Comparison of ENCODE assay signal across 11 mouse cellular contexts in the genomic region with DNA sequence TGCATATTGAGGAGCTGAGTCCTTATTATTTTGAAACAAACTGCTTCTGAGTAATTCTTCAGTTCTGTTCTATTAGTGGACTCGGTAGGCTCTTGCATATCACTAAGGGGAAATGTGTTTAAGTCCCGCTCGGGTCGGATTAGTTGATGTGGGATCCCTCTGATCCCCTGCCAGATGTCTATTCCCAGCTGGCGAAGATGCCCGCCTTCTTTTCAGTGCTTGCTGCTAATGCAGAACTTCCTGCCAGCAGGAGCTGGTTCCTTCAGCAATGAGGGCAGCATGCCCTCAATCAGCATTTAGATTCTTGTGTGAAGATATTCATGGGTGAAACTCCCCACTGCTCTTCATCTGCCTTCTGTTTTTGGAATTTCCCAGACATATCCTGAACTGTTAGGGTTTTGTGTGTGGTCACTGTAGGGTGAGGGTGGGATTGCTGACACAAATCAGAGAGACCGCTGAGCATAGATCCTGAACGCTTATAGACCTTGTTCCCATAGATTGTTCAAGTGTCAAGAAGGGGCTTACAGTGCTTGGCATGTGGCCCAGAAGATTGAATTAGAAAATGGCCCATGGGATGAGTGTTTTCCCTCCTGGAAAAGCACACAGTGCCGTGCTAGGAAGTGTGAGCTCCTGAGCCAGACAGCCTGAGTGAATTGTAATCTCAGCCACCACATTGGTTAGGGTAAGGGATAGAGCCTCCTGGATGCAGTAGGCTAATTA.
A peak's percentile ranks its signal among the peaks of the same experiment; 100 is the strongest.
DNase-seq lines count a peak whose midpoint lies in the region; ATAC-seq and TF ChIP-seq lines count a peak whose summit lies in the region.
"Had no signal": no experiment of that assay in that cellular context is flagged by ENCODE, and none has a peak within 500 bp of the region (broad histone marks: within the 10 kb centered on the region; RNA-seq: fewer than 3 reads in every experiment).

No protein-coding gene starts in this region.

- DNase-seq in brain, embryonic 14.5 days (ENCODE audit: low read depth) = peak; percentile 95
- peak; percentile 73 for DNase-seq in forebrain, postnatal 0 days
- DNase-seq in layer of hippocampus, postnatal 14 days (ENCODE audit: low spot score in 2 of 2) = peak; percentile 37 to 73
- no peak for DNase-seq in urinary bladder, adult 2 months (ENCODE audit: low spot score)
- DNase-seq in ovary, adult 18-20 months (ENCODE audit: low spot score) = no peak
- no peak for DNase-seq in kidney, adult 2 months
- no peak for DNase-seq in gastrocnemius, postnatal 36 days
- DNase-seq: kidney, postnatal 36 days; thymus, adult 2 months had no signal

- peak; percentile 88 for ATAC-seq in forebrain, postnatal 0 days
- ATAC-seq in neural tube, embryonic 14.5 days (ENCODE audit: low read depth) = peak; percentile 63; the same call in 1 of the 2 replicates

- H3K4me3 ChIP-seq in forebrain, postnatal 0 days (ENCODE audit: low read depth, low read length) = no peak overlapping the region
- H3K4me3 ChIP-seq in neural tube, embryonic 14.5 days (ENCODE audit: low read depth, low read length) = no peak overlapping the region
- H3K4me3 ChIP-seq in kidney, adult 2 months (ENCODE audit: insufficient read depth, low read depth, low read length) = no peak overlapping the region
- H3K4me3 ChIP-seq: embryonic facial prominence, embryonic 12.5 days had no signal

- H3K27ac ChIP-seq in forebrain, postnatal 0 days (ENCODE audit: low read depth, low read length) = 0 out of 2 replicates have a peak overlapping the region, but pooled peaks have one; percentile 40
- no peak overlapping the region for H3K27ac ChIP-seq in neural tube, embryonic 14.5 days (ENCODE audit: low read depth, low read length)
- no peak overlapping the region for H3K27ac ChIP-seq in kidney, adult 2 months (ENCODE audit: insufficient read depth, low read depth, low read length)
- H3K27ac ChIP-seq: embryonic facial prominence, embryonic 12.5 days had no signal

- no peaks in the 10 kb centered on the region for H3K4me1 ChIP-seq in forebrain, postnatal 0 days (ENCODE audit: insufficient read depth)
- H3K4me1 ChIP-seq in neural tube, embryonic 14.5 days (ENCODE audit: control insufficient read depth, insufficient read depth, low read length) = no peaks in the 10 kb centered on the region
- H3K4me1 ChIP-seq in kidney, adult 2 months (ENCODE audit: control insufficient read depth, insufficient read depth, low read length) = no peaks in the 10 kb centered on the region
- H3K4me1 ChIP-seq: embryonic facial prominence, embryonic 12.5 days had no signal

- no peaks in the 10 kb centered on the region for H3K27me3 ChIP-seq in forebrain, postnatal 0 days (ENCODE audit: insufficient read depth, low read length)
- no peaks in the 10 kb centered on the region for H3K27me3 ChIP-seq in neural tube, embryonic 14.5 days (ENCODE audit: control insufficient read depth, insufficient read depth, low read length)
- no peaks in the 10 kb centered on the region for H3K27me3 ChIP-seq in kidney, adult 2 months (replicated peaks; ENCODE audit: control insufficient read depth, insufficient read depth, low read length)
- H3K27me3 ChIP-seq: embryonic facial prominence, embryonic 12.5 days had no signal

- intact Hi-C loops in gastrocnemius, postnatal 36 days (cut with DNase I) = no loop called here

- H3K9me3 ChIP-seq in forebrain, postnatal 0 days (ENCODE audit: low read length) = no peaks in the 10 kb centered on the region
- H3K9me3 ChIP-seq in neural tube, embryonic 14.5 days (ENCODE audit: control insufficient read depth, low read length) = no peaks in the 10 kb centered on the region
- H3K9me3 ChIP-seq: embryonic facial prominence, embryonic 12.5 days had no signal

- no peak overlapping the region for H3K4me2 ChIP-seq in forebrain, postnatal 0 days (ENCODE audit: low read depth)
- H3K4me2 ChIP-seq in neural tube, embryonic 14.5 days (ENCODE audit: low read depth, low read length) = no peak overlapping the region
- H3K4me2 ChIP-seq: embryonic facial prominence, embryonic 12.5 days had no signal

- 11% methylated on average over 9 of the region's 9 CpGs for WGBS in forebrain, postnatal 0 days
- WGBS in neural tube, embryonic 14.5 days = 54% methylated on average over 9 of the region's 9 CpGs
- WGBS in kidney, adult 2 months = 74% methylated on average over 9 of the region's 9 CpGs

- H3K36me3 ChIP-seq in forebrain, postnatal 0 days (ENCODE audit: insufficient read depth) = no peaks in the 10 kb centered on the region
- no peaks in the 10 kb centered on the region for H3K36me3 ChIP-seq in neural tube, embryonic 14.5 days (ENCODE audit: control insufficient read depth, insufficient read depth, low read length)
- no peaks in the 10 kb centered on the region for H3K36me3 ChIP-seq in kidney, adult 2 months (ENCODE audit: control insufficient read depth, insufficient read depth, low read length)
- H3K36me3 ChIP-seq: embryonic facial prominence, embryonic 12.5 days had no signal

- TF ChIP-seq POLR2A in brain, embryonic 14.5 days (IDR thresholded peaks at IDR 0.05; ENCODE audit: borderline replicate concordance, extremely low read depth, insufficient read depth, insufficient read length, poor library complexity, severe bottlenecking) = no peak
- TF ChIP-seq POLR2A in kidney, adult 2 months (IDR thresholded peaks at IDR 0.05; ENCODE audit: low read depth, low read length) = no peak

- no peak overlapping the region for H3K9ac ChIP-seq in forebrain, postnatal 0 days
- H3K9ac ChIP-seq in neural tube, embryonic 14.5 days (replicated peaks; ENCODE audit: low read depth, low read length) = no peak overlapping the region
- H3K9ac ChIP-seq: embryonic facial prominence, embryonic 12.5 days had no signal

- no peak for TF ChIP-seq CTCF in brain, embryonic 14.5 days (IDR thresholded peaks at IDR 0.05; ENCODE audit: borderline replicate concordance, extremely low read depth, insufficient read depth, insufficient read length)
- no peak for TF ChIP-seq CTCF in forebrain, postnatal 0 days (IDR thresholded peaks at IDR 0.05; ENCODE audit: low read depth)
- no peak for TF ChIP-seq CTCF in kidney, adult 2 months (conservative IDR thresholded peaks at IDR 0.05; ENCODE audit: insufficient read depth, insufficient read length, low read depth, low read length)

Comparison
In these comparisons a context has a peak if more than half of its experiments do, and no peak if none do; other contexts are left out.
1. DNase-seq: peak in brain, embryonic 14.5 days (single experiment), forebrain, postnatal 0 days (single experiment) and layer of hippocampus, postnatal 14 days (2 of 2); none in urinary bladder, adult 2 months (single experiment), ovary, adult 18-20 months (single experiment), kidney, adult 2 months (single experiment) and gastrocnemius, postnatal 36 days (0 of 2).